Mouse (Mus musculus): ENCODE measurements at regions not wholly inside any gene's neighbourhood (a gene's known extent, or its start where the extent isn't known, plus 50 kb on each side); places are given as distances from the start of the nearest gene placed in this dataset.

GRCm38 (mm10) chr14:62198476-62199190 is 93.8 kb upstream of the Rnaseh2b start:
- TF ChIP-seq CTCF (IDR thresholded peaks at IDR 0.05) (no peak), EP300 (IDR thresholded peaks at IDR 0.05) (no peak)
